Mouse (Mus musculus) cortical plate, adult 2 months (tissue): ENCODE measurements at regions not wholly inside any gene's neighbourhood (a gene's known extent, or its start where the extent isn't known, plus 50 kb on each side); places are given as distances from the start of the nearest gene placed in this dataset.

Experiments used
- CTCF ChIP-seq: fragments of 200-500 bp; IDR thresholded peaks from 2 replicates; pipeline ENCODE4 v1.5.1; 2011; ENCODE audit warnings: mild to moderate bottlenecking, control low read depth, low read length; ENCODE audit not compliant: insufficient read depth; ENCODE audit errors: extremely low read depth
- POLR2A ChIP-seq: fragments of 200-500 bp; IDR thresholded peaks from 2 replicates; pipeline ENCODE4 v1.6.1; 2011; ENCODE audit warnings: mild to moderate bottlenecking, low read length, control low read depth; ENCODE audit not compliant: insufficient read depth; ENCODE audit errors: extremely low read depth

- TF ChIP-seq CTCF: no peak
- TF ChIP-seq POLR2A: no peak
These were observed 66.9 kb upstream of the Kazn start for GRCm38 (mm10) chr4:142306076-142306475.
